Mouse (Mus musculus) Patski (cell line): ENCODE data around the gene Cdk2ap1. TPM values are rescaled to one million over a fixed set of nuclear protein-coding genes. Genes with fewer than 3 reads are reported as not detected.
"Not testable (repeated sequence)": the region's sequence is repeated elsewhere in the genome, so short reads cannot be mapped to it uniquely, and the experiment has no call there.

Source experiments
- ATAC-seq: fragments of 100-300 bp; one replicate; pipeline ENCODE4 v1.8.0; 2021
- CTCF ChIA-PET: fragments of 350-600 bp; sonication (Branson Sonifier 250); formaldehyde crosslinking; loops from one replicate; lab custom pipeline; 2022; ENCODE audit warnings: inconsistent platforms; lab: Charles Lee
- POLR2A ChIA-PET: fragments of 350-600 bp; sonication (Branson Sonifier 250); formaldehyde crosslinking; loops from one replicate; lab custom pipeline; 2022; ENCODE audit warnings: antibody characterized with exemption, inconsistent platforms; lab: Charles Lee
- DNase-seq: peaks from one replicate; pipeline ENCODE4 v3.0.0-alpha.2; 2011; ENCODE audit warnings: low read depth, low spot score
- H3K27me3 ChIP-seq: fragments of 371-371 bp; one replicate; pipeline ENCODE4 v1.5.1; 2021
- CTCF ChIP-seq: fragments of 100-300 bp; IDR thresholded peaks from one replicate; pipeline ENCODE4 v1.5.1; 2021
- in situ Hi-C: fragments of 300-500 bp; cut with MboI; formaldehyde crosslinking; loops from 3 replicates; pipeline ENCODE4 v1.11.1; 2018; ENCODE audit warnings: low pct_unique_long_range_greater_than_20kb, mixed read lengths
- polyA plus RNA-seq: library from polyadenylated mRNA; unstranded; gene quantifications from one replicate; pipeline ENCODE4 v1.2.3, GENCODE M21; 2021

Gene Cdk2ap1
- polyA plus RNA-seq: 231 TPM

- POLR2A ChIA-PET, ATAC-seq, H3K27me3 ChIP-seq, DNase-seq, in situ Hi-C loops: not testable (repeated sequence)
- CTCF ChIA-PET: interaction anchor here (2.1 kb wide), 1 partner anchor 25 kb away, joined by 6 read pairs; no protein-coding TSS in a partner anchor
These were observed at the start of gene Cdk2ap1 for GRCm38 (mm10) chr5:124362982-124363381. Gene Cdk2ap1 (minus strand): TSS chr5:124363082.

- ChIA-PET POLR2A (no interaction called here), CTCF (interaction anchor here (0.9 to 2.0 kb wide), 3 partner anchors 24 to 133 kb away, joined by 3 to 4 read pairs (median 4); no protein-coding TSS in a partner anchor)
- no peak for TF ChIP-seq CTCF
- no peak for ATAC-seq
- in situ Hi-C loops: no loop called here
- no peaks in the 10 kb centered on the region for H3K27me3 ChIP-seq
- no peak for DNase-seq
These were observed 49.3 kb upstream of the Cdk2ap1 start for GRCm38 (mm10) chr5:124412163-124412562.

- DNase-seq: no peak
- no peak for ATAC-seq
- peak; percentile 55 for TF ChIP-seq CTCF
- no peaks in the 10 kb centered on the region for H3K27me3 ChIP-seq
- ChIA-PET CTCF (interaction anchor here (0.9 to 2.0 kb wide), 6 partner anchors 11 to 248 kb away, joined by 3 to 8 read pairs (median 4); no protein-coding TSS in a partner anchor), POLR2A (no interaction called here)
- in situ Hi-C loops: no loop called here
These were observed 47.9 kb upstream of the Cdk2ap1 start for GRCm38 (mm10) chr5:124410808-124411207.

- DNase-seq: no peak
- no peaks in the 10 kb centered on the region for H3K27me3 ChIP-seq
- in situ Hi-C loops: no loop called here
- ATAC-seq: no peak
- TF ChIP-seq CTCF: no peak
- POLR2A ChIA-PET: interaction anchor here (0.6 to 1.3 kb wide), 2 partner anchors 14 to 39 kb away, joined by 4 read pairs; no protein-coding TSS in a partner anchor
- CTCF ChIA-PET: interaction anchor here (1.0 to 2.0 kb wide), 5 partner anchors 8 to 145 kb away, joined by 3 to 5 read pairs (median 3); no protein-coding TSS in a partner anchor
These were observed 30.8 kb upstream of the Cdk2ap1 start for GRCm38 (mm10) chr5:124393726-124394125.

- no peak for TF ChIP-seq CTCF
- no peaks in the 10 kb centered on the region for H3K27me3 ChIP-seq
- ChIA-PET CTCF (interaction anchor here (1.2 to 1.5 kb wide), 2 partner anchors 9 to 14 kb away, joined by 3 read pairs; no protein-coding TSS in a partner anchor), POLR2A (no interaction called here)
- no peak for ATAC-seq
- in situ Hi-C loops: no loop called here
- DNase-seq: no peak
These were observed 29.5 kb upstream of the Cdk2ap1 start for GRCm38 (mm10) chr5:124392412-124392811.

GRCm38 (mm10) chr5:124387932-124388331, 25.1 kb upstream of the Cdk2ap1 start:
- in situ Hi-C loops: loop anchor here (10.0 kb wide), 1 partner anchor 73 kb away; no protein-coding TSS in a partner anchor
- DNase-seq: no peak
- ATAC-seq: no peak
- CTCF ChIA-PET: interaction anchor here (0.8 to 2.6 kb wide), 8 partner anchors 10 to 24 kb away, joined by 3 to 7 read pairs (median 4); partner anchors contain the start of gene Cdk2ap1
- peak; percentile 42 for TF ChIP-seq CTCF
- POLR2A ChIA-PET: no interaction called here
- no peaks in the 10 kb centered on the region for H3K27me3 ChIP-seq

- in situ Hi-C loops: loop anchor here (10.0 kb wide), 1 partner anchor 65 kb away; no protein-coding TSS in a partner anchor
- DNase-seq (no peak), ATAC-seq (no peak)
- ChIA-PET CTCF (no interaction called here), POLR2A (no interaction called here)
- no peak for TF ChIP-seq CTCF
- no peaks in the 10 kb centered on the region for H3K27me3 ChIP-seq
These were observed 17.2 kb upstream of the Cdk2ap1 start for GRCm38 (mm10) chr5:124380121-124380520.

GRCm38 (mm10) chr5:124377149-124377548, 14.3 kb upstream of the Cdk2ap1 start:
- POLR2A ChIA-PET: interaction anchor here (0.7 kb wide), 1 partner anchor 355 kb away, joined by 4 read pairs; no protein-coding TSS in a partner anchor
- no peak for DNase-seq
- TF ChIP-seq CTCF: no peak
- CTCF ChIA-PET: interaction anchor here (0.6 to 1.8 kb wide), 2 partner anchors 11 to 12 kb away, joined by 3 read pairs; no protein-coding TSS in a partner anchor
- no peaks in the 10 kb centered on the region for H3K27me3 ChIP-seq
- ATAC-seq: no peak
- in situ Hi-C loops: no loop called here

GRCm38 (mm10) chr5:124376401-124376800, 13.5 kb upstream of the Cdk2ap1 start:
- CTCF ChIA-PET: no interaction called here
- no peaks in the 10 kb centered on the region for H3K27me3 ChIP-seq
- no peak for ATAC-seq
- no peak for TF ChIP-seq CTCF
- DNase-seq: no peak
- in situ Hi-C loops: no loop called here
- POLR2A ChIA-PET: no interaction called here

- in situ Hi-C loops: no loop called here
- H3K27me3 ChIP-seq: no peaks in the 10 kb centered on the region
- ATAC-seq: no peak
- CTCF ChIA-PET: interaction anchor here (1.0 to 2.1 kb wide), 4 partner anchors 7 to 18 kb away, joined by 3 to 6 read pairs (median 3); no protein-coding TSS in a partner anchor
- POLR2A ChIA-PET: no interaction called here
- DNase-seq: no peak
- TF ChIP-seq CTCF: no peak
These were observed 11.4 kb upstream of the Cdk2ap1 start for GRCm38 (mm10) chr5:124374298-124374697.

GRCm38 (mm10) chr5:124366721-124367120, 3.8 kb upstream of the Cdk2ap1 start:
- ATAC-seq (no peak), DNase-seq (no peak)
- CTCF ChIA-PET: no interaction called here
- no peak for TF ChIP-seq CTCF
- H3K27me3 ChIP-seq: no peaks in the 10 kb centered on the region
- POLR2A ChIA-PET: no interaction called here
- in situ Hi-C loops: no loop called here
